Comparison of ENCODE assay signal across 8 mouse cellular contexts in the genomic region with DNA sequence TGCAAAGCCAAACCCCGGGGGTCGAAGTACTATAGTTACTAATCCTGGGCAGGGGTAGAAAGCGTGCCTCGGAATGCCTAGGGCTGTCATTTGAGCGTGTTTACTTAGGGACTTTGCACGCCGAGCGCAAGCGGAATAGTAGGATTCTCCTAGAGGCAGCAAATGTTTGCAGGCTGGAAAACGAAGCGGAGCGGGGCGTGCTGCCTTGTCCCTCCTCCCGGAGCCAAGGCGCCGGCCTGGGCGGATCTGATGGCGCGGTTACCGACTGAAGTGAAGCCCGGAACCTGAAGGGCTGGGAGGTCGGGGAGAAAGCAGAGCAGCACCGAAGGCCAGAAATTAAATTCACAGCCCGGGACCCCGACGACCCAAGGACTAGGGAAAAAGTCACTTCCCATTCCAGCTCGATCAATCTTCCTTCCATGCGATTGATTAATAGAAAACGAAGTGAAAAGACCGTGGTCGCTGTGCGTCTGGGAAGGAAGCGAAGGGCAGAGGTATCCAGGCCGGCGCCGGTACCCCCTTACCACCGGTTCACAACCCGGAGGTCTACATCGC. TPM values are rescaled to one million over a fixed set of nuclear protein-coding genes. Genes with fewer than 3 reads are reported as not detected.
A peak's percentile ranks its signal among the peaks of the same experiment; 100 is the strongest.
DNase-seq lines count a peak whose midpoint lies in the region; ATAC-seq and TF ChIP-seq lines count a peak whose summit lies in the region.

No protein-coding gene starts in this region.

- no peak overlapping the region for H3K9ac ChIP-seq in neural tube, embryonic 11.5 days (ENCODE audit: low read length)
- H3K9ac ChIP-seq in liver, postnatal 0 days (replicated peaks), result no peak overlapping the region

- H3K27me3 ChIP-seq in neural tube, embryonic 11.5 days (ENCODE audit: control insufficient read depth, insufficient read depth, low read length), result peaks cover 96% of the 10 kb centered on the region
- H3K27me3 ChIP-seq in liver, postnatal 0 days (ENCODE audit: insufficient read depth, low read length), result peaks cover 96% of the 10 kb centered on the region

- DNase-seq in neural tube, embryonic 11.5 days (ENCODE audit: low spot score), result peak; percentile 49
- no peak for DNase-seq in neural tube, embryonic 10.5 days (ENCODE audit: extremely low spot score, low spot score)
- DNase-seq in embryo, embryonic 9.5 days (ENCODE audit: extremely low spot score), result peak; percentile 65
- DNase-seq in heart, postnatal 4 days, result peak; percentile 39
- no peak for DNase-seq in liver, postnatal 0 days
- DNase-seq in yolk sac, embryonic 10.5 days (ENCODE audit: low spot score), result peak; percentile 52
- DNase-seq in urinary bladder, postnatal 25 days (ENCODE audit: low spot score), result no peak
- no peak for DNase-seq in frontal cortex, postnatal 10 days (ENCODE audit: low spot score in 2 of 2)

- no peak overlapping the region for H3K27ac ChIP-seq in neural tube, embryonic 11.5 days (ENCODE audit: low read depth, low read length)
- no peak overlapping the region for H3K27ac ChIP-seq in liver, postnatal 0 days (ENCODE audit: low read depth)

- no peak for TF ChIP-seq CTCF in liver, postnatal 0 days (IDR thresholded peaks at IDR 0.05; ENCODE audit: low read depth)

- H3K36me3 ChIP-seq in neural tube, embryonic 11.5 days (ENCODE audit: control insufficient read depth, insufficient read depth, low read length), result no peaks in the 10 kb centered on the region
- no peaks in the 10 kb centered on the region for H3K36me3 ChIP-seq in liver, postnatal 0 days (replicated peaks; ENCODE audit: insufficient read depth, low read length)

- H3K9me3 ChIP-seq in neural tube, embryonic 11.5 days (ENCODE audit: control insufficient read depth, low read length), result no peaks in the 10 kb centered on the region
- H3K9me3 ChIP-seq in liver, postnatal 0 days (ENCODE audit: low read length), result no peaks in the 10 kb centered on the region

- under 1% methylated on average over 39 of the region's 39 CpGs for WGBS in neural tube, embryonic 11.5 days
- under 1% methylated on average over 39 of the region's 39 CpGs for WGBS in liver, postnatal 0 days (ENCODE audit: insufficient replicate concordance)

- no peak for TF ChIP-seq EP300 in liver, postnatal 0 days (IDR thresholded peaks at IDR 0.05; ENCODE audit: low read depth)

- peaks cover 7% of the 10 kb centered on the region for H3K4me1 ChIP-seq in neural tube, embryonic 11.5 days (ENCODE audit: control insufficient read depth, insufficient read depth, low read length)
- peaks cover 34% of the 10 kb centered on the region for H3K4me1 ChIP-seq in liver, postnatal 0 days (ENCODE audit: insufficient read depth)

- H3K4me3 ChIP-seq in neural tube, embryonic 11.5 days (ENCODE audit: low read depth, low read length), result peak overlapping the region; percentile 16; the same call in 1 of the 2 replicates
- H3K4me3 ChIP-seq in liver, postnatal 0 days (ENCODE audit: low read depth, low read length), result peak overlapping the region; percentile 41

- ATAC-seq in neural tube, embryonic 11.5 days (ENCODE audit: insufficient read depth, low FRiP score, low TSS enrichment), result no peak
- ATAC-seq in liver, postnatal 0 days, result no peak

- peak overlapping the region; percentile 27 for H3K4me2 ChIP-seq in neural tube, embryonic 11.5 days (ENCODE audit: low read depth)
- peak overlapping the region; percentile 64 for H3K4me2 ChIP-seq in liver, postnatal 0 days (ENCODE audit: low read depth, low read length)

RNA-seq across cellular contexts. Expression of a gene that starts 1.4 kb away (rescaled TPM):
- polyA plus RNA-seq in neural tube, embryonic 11.5 days (2014; fragmentation: Nextera tagmentation; extraction: Ambion mirVana), result 0.41 TPM in 1 of 2 replicates, not detected in the other
- not detected for total RNA-seq in heart, postnatal 4 days (2021)
- polyA plus RNA-seq in liver, postnatal 0 days (2015; fragmentation: Nextera tagmentation; extraction: Ambion mirVana), result not detected in 2 replicates

RNA-seq across cellular contexts. Expression of a gene that starts 6.9 kb away (rescaled TPM):
- polyA plus RNA-seq in neural tube, embryonic 11.5 days (2014; fragmentation: Nextera tagmentation; extraction: Ambion mirVana), result not detected in 2 replicates
- not detected for total RNA-seq in heart, postnatal 4 days (2021)
- not detected in 2 replicates for polyA plus RNA-seq in liver, postnatal 0 days (2015; fragmentation: Nextera tagmentation; extraction: Ambion mirVana)

RNA-seq across cellular contexts. Expression of a gene that starts 7.4 kb away (rescaled TPM):
- polyA plus RNA-seq in neural tube, embryonic 11.5 days (2014; fragmentation: Nextera tagmentation; extraction: Ambion mirVana), result 8.6 and 9.1 TPM in 2 replicates
- total RNA-seq in heart, postnatal 4 days (2021), result 1 to 10 TPM; 1.0 to 1.1 TPM
- polyA plus RNA-seq in liver, postnatal 0 days (2015; fragmentation: Nextera tagmentation; extraction: Ambion mirVana), result 1.1 and 1.3 TPM in 2 replicates

Comparison
In these comparisons a context has a peak if more than half of its experiments do, and no peak if none do; other contexts are left out.
1. DNase-seq: peak in neural tube, embryonic 11.5 days (single experiment), embryo, embryonic 9.5 days (single experiment), heart, postnatal 4 days (single experiment) and yolk sac, embryonic 10.5 days (single experiment); none in neural tube, embryonic 10.5 days (single experiment), liver, postnatal 0 days (single experiment), urinary bladder, postnatal 25 days (single experiment) and frontal cortex, postnatal 10 days (0 of 2).